Mouse (Mus musculus) kidney, embryonic 14.5 days (tissue): ENCODE data around the gene Krt7. TPM values are rescaled to one million over a fixed set of nuclear protein-coding genes. Genes with fewer than 3 reads are reported as not detected.

ENCODE experiments used
- ATAC-seq: fragments of 200-750 bp; cut with Nextera tagmentation; 2 replicates; pipeline ENCODE4 v1.8.0; 2017; ENCODE audit warnings: moderate number of reproducible peaks, mild to moderate bottlenecking, moderate TSS enrichment, moderate library complexity; ENCODE audit not compliant: low FRiP score, low TSS enrichment
- H3K27ac ChIP-seq: fragments of 300-500 bp; sonication (generic); 2 replicates; pipeline ENCODE4 v1.5.1; 2014; ENCODE audit warnings: low read depth, mild to moderate bottlenecking, low read length, moderate library complexity, mixed read lengths
- H3K27me3 ChIP-seq: fragments of 300-500 bp; sonication (generic); 2 replicates; pipeline ENCODE4 v1.6.1; 2014; ENCODE audit warnings: mild to moderate bottlenecking, low read length; ENCODE audit not compliant: control insufficient read depth, insufficient read depth
- H3K36me3 ChIP-seq: fragments of 300-500 bp; sonication (generic); 2 replicates; pipeline ENCODE4 v1.6.1; 2014; ENCODE audit warnings: low read length, mixed read lengths; ENCODE audit not compliant: control insufficient read depth, insufficient read depth
- H3K4me1 ChIP-seq: fragments of 300-500 bp; sonication (generic); 2 replicates; pipeline ENCODE4 v1.6.1; 2014; ENCODE audit warnings: low read length, mixed read lengths; ENCODE audit not compliant: control insufficient read depth, insufficient read depth
- H3K4me2 ChIP-seq: fragments of 300-500 bp; sonication (generic); replicated peaks from 2 replicates; pipeline ENCODE4 v1.6.1; 2014; ENCODE audit warnings: low read depth, mild to moderate bottlenecking, low read length
- H3K4me3 ChIP-seq: fragments of 300-500 bp; sonication (generic); 2 replicates; pipeline ENCODE4 v1.5.1; 2014; ENCODE audit warnings: mild to moderate bottlenecking, low read length
- H3K9ac ChIP-seq: fragments of 300-500 bp; sonication (generic); 2 replicates; pipeline ENCODE4 v1.6.1; 2014; ENCODE audit warnings: low read depth, mild to moderate bottlenecking, low read length, moderate library complexity
- H3K9me3 ChIP-seq: fragments of 300-500 bp; sonication (generic); 2 replicates; pipeline ENCODE4 v1.6.1; 2016; ENCODE audit warnings: low read length; ENCODE audit not compliant: control insufficient read depth
- WGBS: fragments of 180-500 bp; shearing (Covaris S2); extraction: QIAGEN DNeasy Blood & Tissue Kit; methylation state at CpG from one replicate; pipeline ENCODE4 v1.1.7; 2014; 5-methylcytosine and 5-hydroxymethylcytosine counted together
- polyA plus RNA-seq: library from polyadenylated mRNA; unstranded; fragments of >200 nt; fragmentation: Nextera tagmentation; extraction: Ambion mirVana; gene quantifications from 2 replicates; pipeline ENCODE4 v1.2.1, GENCODE M21; 2014

Krt7 gene
- 34.6 and 44.0 TPM in 2 replicates for polyA plus RNA-seq

GRCm38 (mm10) chr15:101410775-101411174 lies at the start of gene Krt7:
Gene Krt7 (plus strand): TSS chr15:101411043.
- H3K4me1 ChIP-seq, result no peaks in the 10 kb centered on the region

GRCm38 (mm10) chr15:101362393-101363010 lies 48.3 kb upstream of the Krt7 start:
- ATAC-seq, result no peak

More at GRCm38 (mm10) chr15:101410775-101411174, at the start of gene Krt7:
- Histone ChIP-seq H3K4me2 (peak within 1 kb of the TSS; percentile 37; the same call in 1 of the 2 replicates), H3K9ac (peak within 1 kb of the TSS; percentile 47), H3K9me3 (no peaks in the 10 kb centered on the region), H3K27me3 (peaks cover 6% of the 10 kb centered on the region), H3K27ac (peak within 1 kb of the TSS; percentile 62), H3K4me3 (no peak within 1 kb of the TSS; the same call in 1 of the 2 replicates), H3K36me3 (no peaks in the 10 kb centered on the region)
- WGBS, result 42% methylated on average over 2 of the region's 2 CpGs
- ATAC-seq, result no peak

GRCm38 (mm10) chr15:101363933-101364332 lies 46.9 kb upstream of the Krt7 start:
- no peak overlapping the region for H3K27ac ChIP-seq

More at GRCm38 (mm10) chr15:101362393-101363010, 48.3 kb upstream of the Krt7 start:
- H3K4me3 ChIP-seq, result no peak overlapping the region
- no peak overlapping the region for H3K4me2 ChIP-seq
- H3K9ac ChIP-seq, result no peak overlapping the region
- H3K9me3 ChIP-seq, result no peaks in the 10 kb centered on the region
- no peaks in the 10 kb centered on the region for H3K36me3 ChIP-seq
- H3K27me3 ChIP-seq, result no peaks in the 10 kb centered on the region
- WGBS, result 61% methylated on average over 4 of the region's 4 CpGs
- H3K27ac ChIP-seq, result peak overlapping the region; percentile 33; the same call in 1 of the 2 replicates
- peaks cover 17% of the 10 kb centered on the region for H3K4me1 ChIP-seq

GRCm38 (mm10) chr15:101364425-101364824 lies 46.4 kb upstream of the Krt7 start:
- Histone ChIP-seq H3K36me3 (no peaks in the 10 kb centered on the region), H3K27ac (no peak overlapping the region), H3K27me3 (no peaks in the 10 kb centered on the region), H3K4me1 (peaks cover 17% of the 10 kb centered on the region), H3K4me3 (no peak overlapping the region), H3K9ac (no peak overlapping the region), H3K9me3 (no peaks in the 10 kb centered on the region), H3K4me2 (no peak overlapping the region)
- WGBS, result 68% methylated on average over 6 of the region's 6 CpGs
- no peak for ATAC-seq

More at GRCm38 (mm10) chr15:101363933-101364332, 46.9 kb upstream of the Krt7 start:
- no peak overlapping the region for H3K4me3 ChIP-seq
- H3K9me3 ChIP-seq, result no peaks in the 10 kb centered on the region
- H3K4me2 ChIP-seq, result no peak overlapping the region
- no peak overlapping the region for H3K9ac ChIP-seq
- no peak for ATAC-seq
- no peaks in the 10 kb centered on the region for H3K27me3 ChIP-seq
- 67% methylated on average over 6 of the region's 6 CpGs for WGBS
- H3K36me3 ChIP-seq, result no peaks in the 10 kb centered on the region
- peaks cover 17% of the 10 kb centered on the region for H3K4me1 ChIP-seq

- Histone ChIP-seq H3K4me2 (no peak overlapping the region), H3K36me3 (no peaks in the 10 kb centered on the region), H3K9ac (0 out of 2 replicates have a peak overlapping the region, but pooled peaks have one; percentile 12), H3K4me1 (peaks cover 22% of the 10 kb centered on the region), H3K4me3 (no peak overlapping the region), H3K27me3 (no peaks in the 10 kb centered on the region), H3K9me3 (no peaks in the 10 kb centered on the region), H3K27ac (no peak overlapping the region)
- ATAC-seq, result no peak
- WGBS, result 68% methylated on average over 7 of the region's 7 CpGs
Measured at GRCm38 (mm10) chr15:101364891-101365671, 45.8 kb upstream of the Krt7 start.

- no peak overlapping the region for H3K4me2 ChIP-seq
- no peak overlapping the region for H3K27ac ChIP-seq
- WGBS, result 63% methylated on average over 4 of the region's 4 CpGs
- 0 out of 2 replicates have a peak overlapping the region, but pooled peaks have one; percentile 12 for H3K9ac ChIP-seq
- peaks cover 22% of the 10 kb centered on the region for H3K4me1 ChIP-seq
- H3K9me3 ChIP-seq, result no peaks in the 10 kb centered on the region
- no peak for ATAC-seq
- no peaks in the 10 kb centered on the region for H3K27me3 ChIP-seq
- no peaks in the 10 kb centered on the region for H3K36me3 ChIP-seq
- no peak overlapping the region for H3K4me3 ChIP-seq
Measured at GRCm38 (mm10) chr15:101365721-101366120, 45.1 kb upstream of the Krt7 start.

GRCm38 (mm10) chr15:101366482-101366881 lies 44.4 kb upstream of the Krt7 start:
- H3K27ac ChIP-seq, result no peak overlapping the region
- H3K9ac ChIP-seq, result no peak overlapping the region
- H3K4me3 ChIP-seq, result no peak overlapping the region
- no peak overlapping the region for H3K4me2 ChIP-seq
- H3K27me3 ChIP-seq, result no peaks in the 10 kb centered on the region
- 60% methylated on average over 3 of the region's 3 CpGs for WGBS
- no peaks in the 10 kb centered on the region for H3K36me3 ChIP-seq
- no peak for ATAC-seq
- peaks cover 22% of the 10 kb centered on the region for H3K4me1 ChIP-seq
- no peaks in the 10 kb centered on the region for H3K9me3 ChIP-seq

GRCm38 (mm10) chr15:101366926-101367325 lies 43.9 kb upstream of the Krt7 start:
- Histone ChIP-seq H3K4me2 (no peak overlapping the region), H3K36me3 (no peaks in the 10 kb centered on the region), H3K9me3 (no peaks in the 10 kb centered on the region), H3K4me3 (no peak overlapping the region), H3K27ac (no peak overlapping the region), H3K27me3 (no peaks in the 10 kb centered on the region), H3K9ac (no peak overlapping the region), H3K4me1 (peaks cover 22% of the 10 kb centered on the region)
- 68% methylated on average over 2 of the region's 2 CpGs for WGBS
- no peak for ATAC-seq

GRCm38 (mm10) chr15:101367497-101367896 lies 43.3 kb upstream of the Krt7 start:
- no peak overlapping the region for H3K27ac ChIP-seq
- no peaks in the 10 kb centered on the region for H3K36me3 ChIP-seq
- no peaks in the 10 kb centered on the region for H3K9me3 ChIP-seq
- H3K27me3 ChIP-seq, result no peaks in the 10 kb centered on the region
- H3K4me3 ChIP-seq, result no peak overlapping the region
- H3K4me2 ChIP-seq, result no peak overlapping the region
- ATAC-seq, result no peak
- peaks cover 21% of the 10 kb centered on the region for H3K4me1 ChIP-seq
- no peak overlapping the region for H3K9ac ChIP-seq
- WGBS, result 78% methylated on average over 8 of the region's 8 CpGs
